In genomic region chr5:137512847-137513794, GRCm38 (mm10) we compare ENCODE assay signal across 7 mouse cellular contexts. TPM values are rescaled to one million over a fixed set of nuclear protein-coding genes. Genes with fewer than 3 reads are reported as not detected.
A peak's percentile ranks its signal among the peaks of the same experiment; 100 is the strongest.
DNase-seq lines count a peak whose midpoint lies in the region; ATAC-seq and TF ChIP-seq lines count a peak whose summit lies in the region.

No protein-coding gene starts in this region.

- no peaks in the 10 kb centered on the region for H3K9me3 ChIP-seq in liver, embryonic 12.5 days (replicated peaks)
- no peaks in the 10 kb centered on the region for H3K9me3 ChIP-seq in forebrain, embryonic 13.5 days (replicated peaks)
- H3K9me3 ChIP-seq in liver, postnatal 0 days (ENCODE audit: low read length), result no peaks in the 10 kb centered on the region

- TF ChIP-seq EP300 in liver, postnatal 0 days (IDR thresholded peaks at IDR 0.05; ENCODE audit: low read depth), result no peak

- H3K79me2 ChIP-seq in liver, adult 2 months (ENCODE audit: control insufficient read depth, insufficient read depth, low read length), result peaks cover 63% of the 10 kb centered on the region

- peak; percentile 73 for TF ChIP-seq CTCF in liver, adult 2 months (IDR thresholded peaks at IDR 0.05; ENCODE audit: low read depth, low read length)
- peak; percentile 51; the same call in 1 of the 2 replicates for TF ChIP-seq CTCF in cerebellum, adult 2 months (IDR thresholded peaks at IDR 0.05; ENCODE audit: borderline replicate concordance, insufficient read depth, low read depth, low read length)
- peak; percentile 72 for TF ChIP-seq CTCF in liver, postnatal 0 days (IDR thresholded peaks at IDR 0.05; ENCODE audit: low read depth)

- no peak overlapping the region for H3K27ac ChIP-seq in liver, adult 2 months (replicated peaks; ENCODE audit: insufficient read depth, low read depth, low read length)
- no peak overlapping the region for H3K27ac ChIP-seq in liver, embryonic 12.5 days
- H3K27ac ChIP-seq in cerebellum, adult 2 months (ENCODE audit: insufficient read depth, low read length), result no peak overlapping the region
- H3K27ac ChIP-seq in forebrain, embryonic 13.5 days, result peak overlapping the region; percentile 7; the same call in 1 of the 2 replicates
- no peak overlapping the region for H3K27ac ChIP-seq in liver, postnatal 0 days (ENCODE audit: low read depth)

- H3K4me3 ChIP-seq in liver, adult 2 months (ENCODE audit: insufficient read depth, low read depth, low read length), result no peak overlapping the region
- H3K4me3 ChIP-seq in liver, embryonic 12.5 days, result no peak overlapping the region
- no peak overlapping the region for H3K4me3 ChIP-seq in cerebellum, adult 2 months (replicated peaks; ENCODE audit: insufficient read depth, low read depth, low read length)
- H3K4me3 ChIP-seq in forebrain, embryonic 13.5 days, result peak overlapping the region; percentile 97
- no peak overlapping the region for H3K4me3 ChIP-seq in liver, postnatal 0 days (ENCODE audit: low read depth, low read length)

- no peak overlapping the region for H3K9ac ChIP-seq in liver, adult 2 months (ENCODE audit: low read depth, low read length)
- no peak overlapping the region for H3K9ac ChIP-seq in liver, embryonic 12.5 days
- H3K9ac ChIP-seq in forebrain, embryonic 13.5 days, result peak overlapping the region; percentile 99
- no peak overlapping the region for H3K9ac ChIP-seq in liver, postnatal 0 days (replicated peaks)

- H3K27me3 ChIP-seq in liver, adult 2 months (ENCODE audit: control insufficient read depth, insufficient read depth, low read length), result no peaks in the 10 kb centered on the region
- H3K27me3 ChIP-seq in liver, embryonic 12.5 days (replicated peaks), result no peaks in the 10 kb centered on the region
- no peaks in the 10 kb centered on the region for H3K27me3 ChIP-seq in cerebellum, adult 2 months (ENCODE audit: control insufficient read depth, insufficient read depth, low read length)
- no peaks in the 10 kb centered on the region for H3K27me3 ChIP-seq in forebrain, embryonic 13.5 days
- H3K27me3 ChIP-seq in liver, postnatal 0 days (ENCODE audit: insufficient read depth, low read length), result no peaks in the 10 kb centered on the region

- no peaks in the 10 kb centered on the region for H3K36me3 ChIP-seq in liver, adult 2 months (ENCODE audit: control insufficient read depth, insufficient read depth, low read length)
- peaks cover 19% of the 10 kb centered on the region for H3K36me3 ChIP-seq in liver, embryonic 12.5 days
- peaks cover 12% of the 10 kb centered on the region for H3K36me3 ChIP-seq in forebrain, embryonic 13.5 days (ENCODE audit: poor library complexity, severe bottlenecking)
- H3K36me3 ChIP-seq in liver, postnatal 0 days (replicated peaks; ENCODE audit: insufficient read depth, low read length), result no peaks in the 10 kb centered on the region; the same call in 1 of the 2 replicates

- 78% methylated on average over 11 of the region's 11 CpGs for WGBS in liver, adult 2 months
- 76% methylated on average over 11 of the region's 11 CpGs for WGBS in liver, embryonic 12.5 days (ENCODE audit: insufficient replicate concordance)
- 64% methylated on average over 11 of the region's 11 CpGs for whole genome bisulfite sequencing in cerebellum, adult 2 months
- 82% methylated on average over 11 of the region's 11 CpGs for WGBS in forebrain, embryonic 13.5 days
- 76% methylated on average over 11 of the region's 11 CpGs for WGBS in liver, postnatal 0 days (ENCODE audit: insufficient replicate concordance)

- peaks cover 15% of the 10 kb centered on the region for H3K4me1 ChIP-seq in liver, adult 2 months (ENCODE audit: control insufficient read depth, insufficient read depth, low read length)
- peaks cover 57% of the 10 kb centered on the region for H3K4me1 ChIP-seq in liver, embryonic 12.5 days
- H3K4me1 ChIP-seq in cerebellum, adult 2 months (ENCODE audit: control insufficient read depth, insufficient read depth, low read length), result peaks cover 12% of the 10 kb centered on the region
- H3K4me1 ChIP-seq in forebrain, embryonic 13.5 days, result peaks cover 50% of the 10 kb centered on the region
- peaks cover 13% of the 10 kb centered on the region for H3K4me1 ChIP-seq in liver, postnatal 0 days (ENCODE audit: insufficient read depth)

- no peak overlapping the region for H3K4me2 ChIP-seq in liver, embryonic 12.5 days
- peak overlapping the region; percentile 93 for H3K4me2 ChIP-seq in forebrain, embryonic 13.5 days
- no peak overlapping the region for H3K4me2 ChIP-seq in liver, postnatal 0 days (ENCODE audit: low read depth, low read length)

- no peak for DNase-seq in liver, adult 2 months (ENCODE audit: extremely low read depth, low read depth, low spot score)
- peak; percentile 14 to 24 for DNase-seq in cerebellum, adult 2 months
- DNase-seq in liver, postnatal 0 days, result no peak
- DNase-seq in testis, postnatal 10 days (ENCODE audit: low spot score), result peak; percentile 72
- no peak for DNase-seq in layer of hippocampus, postnatal 14 days (ENCODE audit: low spot score in 2 of 2)

- no peak for TF ChIP-seq POLR2A in liver, adult 2 months (IDR thresholded peaks at IDR 0.05; ENCODE audit: extremely low read depth, insufficient read depth, low read length)
- TF ChIP-seq POLR2A in cerebellum, adult 2 months (IDR thresholded peaks at IDR 0.05; ENCODE audit: borderline replicate concordance, insufficient read depth, low read length), result no peak

- no peak for ATAC-seq in liver, embryonic 12.5 days
- ATAC-seq in forebrain, embryonic 13.5 days, result peak; percentile 16; the same call in 1 of the 2 replicates
- ATAC-seq in liver, postnatal 0 days, result no peak

RNA-seq across cellular contexts. Expression of gene Gigyf1, which starts 5.2 kb away (rescaled TPM):
- total RNA-seq in liver, adult 2 months (2014; rRNA removed), result 2.7 and 4.2 TPM in 2 replicates
- polyA plus RNA-seq in liver, adult 2 months (2012; rRNA removed), result 9.3 and 14.0 TPM in 2 replicates
- polyA plus RNA-seq in liver, embryonic 12.5 days (2016; fragmentation: Nextera tagmentation; extraction: Ambion mirVana), result 5.6 and 6.0 TPM in 2 replicates
- 59.8 and 61.2 TPM in 2 replicates for polyA plus RNA-seq in cerebellum, adult 2 months (2012; rRNA removed)
- 16.1 and 17.5 TPM in 2 replicates for polyA plus RNA-seq in forebrain, embryonic 13.5 days (2015; fragmentation: Nextera tagmentation; extraction: Ambion mirVana)
- 2.8 and 4.0 TPM in 2 replicates for polyA plus RNA-seq in liver, postnatal 0 days (2015; fragmentation: Nextera tagmentation; extraction: Ambion mirVana)
- total RNA-seq in layer of hippocampus, postnatal 14 days (2021), result 10 to 100 TPM; 40.5 to 48.8 TPM

RNA-seq across cellular contexts. Expression of gene Pop7, which starts 10.8 kb away (rescaled TPM):
- 5.9 and 8.0 TPM in 2 replicates for total RNA-seq in liver, adult 2 months (2014; rRNA removed)
- 15.4 and 17.8 TPM in 2 replicates for polyA plus RNA-seq in liver, adult 2 months (2012; rRNA removed)
- 48.4 and 55.3 TPM in 2 replicates for polyA plus RNA-seq in liver, embryonic 12.5 days (2016; fragmentation: Nextera tagmentation; extraction: Ambion mirVana)
- 54.8 and 55.3 TPM in 2 replicates for polyA plus RNA-seq in cerebellum, adult 2 months (2012; rRNA removed)
- polyA plus RNA-seq in forebrain, embryonic 13.5 days (2015; fragmentation: Nextera tagmentation; extraction: Ambion mirVana), result 75.6 and 82.9 TPM in 2 replicates
- 27.5 and 27.7 TPM in 2 replicates for polyA plus RNA-seq in liver, postnatal 0 days (2015; fragmentation: Nextera tagmentation; extraction: Ambion mirVana)
- total RNA-seq in layer of hippocampus, postnatal 14 days (2021), result 10 to 100 TPM; 32.9 to 37.1 TPM

RNA-seq across cellular contexts. Expression of gene Epo, which starts 19.9 kb away (rescaled TPM):
- not detected in 2 replicates for total RNA-seq in liver, adult 2 months (2014; rRNA removed)
- not detected in 2 replicates for polyA plus RNA-seq in liver, adult 2 months (2012; rRNA removed)
- polyA plus RNA-seq in liver, embryonic 12.5 days (2016; fragmentation: Nextera tagmentation; extraction: Ambion mirVana), result 1.7 and 2.3 TPM in 2 replicates
- not detected in 2 replicates for polyA plus RNA-seq in cerebellum, adult 2 months (2012; rRNA removed)
- 0.35 TPM in 1 of 2 replicates, not detected in the other for polyA plus RNA-seq in forebrain, embryonic 13.5 days (2015; fragmentation: Nextera tagmentation; extraction: Ambion mirVana)
- polyA plus RNA-seq in liver, postnatal 0 days (2015; fragmentation: Nextera tagmentation; extraction: Ambion mirVana), result 0.13 and 0.26 TPM in 2 replicates
- not detected for total RNA-seq in layer of hippocampus, postnatal 14 days (2021)

RNA-seq across cellular contexts. Expression of gene Gnb2, which starts 20.2 kb away (rescaled TPM):
- total RNA-seq in liver, adult 2 months (2014; rRNA removed), result 87.2 and 134 TPM in 2 replicates
- polyA plus RNA-seq in liver, adult 2 months (2012; rRNA removed), result 332 and 431 TPM in 2 replicates
- polyA plus RNA-seq in liver, embryonic 12.5 days (2016; fragmentation: Nextera tagmentation; extraction: Ambion mirVana), result 215 and 221 TPM in 2 replicates
- 410 and 442 TPM in 2 replicates for polyA plus RNA-seq in cerebellum, adult 2 months (2012; rRNA removed)
- 483 and 508 TPM in 2 replicates for polyA plus RNA-seq in forebrain, embryonic 13.5 days (2015; fragmentation: Nextera tagmentation; extraction: Ambion mirVana)
- polyA plus RNA-seq in liver, postnatal 0 days (2015; fragmentation: Nextera tagmentation; extraction: Ambion mirVana), result 165 and 177 TPM in 2 replicates
- 100 to 1,000 TPM; 704 to 770 TPM for total RNA-seq in layer of hippocampus, postnatal 14 days (2021)

RNA-seq across cellular contexts. Expression of gene Zan, which starts 36.3 kb away (rescaled TPM):
- total RNA-seq in liver, adult 2 months (2014; rRNA removed), result under 0.01 TPM in 1 of 2 replicates, not detected in the other
- polyA plus RNA-seq in liver, adult 2 months (2012; rRNA removed), result 0.02 TPM in 1 of 2 replicates, not detected in the other
- polyA plus RNA-seq in liver, embryonic 12.5 days (2016; fragmentation: Nextera tagmentation; extraction: Ambion mirVana), result 0.29 and 0.31 TPM in 2 replicates
- polyA plus RNA-seq in cerebellum, adult 2 months (2012; rRNA removed), result 0.21 and 0.31 TPM in 2 replicates
- 0.08 and 0.12 TPM in 2 replicates for polyA plus RNA-seq in forebrain, embryonic 13.5 days (2015; fragmentation: Nextera tagmentation; extraction: Ambion mirVana)
- polyA plus RNA-seq in liver, postnatal 0 days (2015; fragmentation: Nextera tagmentation; extraction: Ambion mirVana), result 0.01 and 0.06 TPM in 2 replicates
- total RNA-seq in layer of hippocampus, postnatal 14 days (2021), result under 1 TPM; 0.21 to 0.57 TPM

Comparison
In these comparisons a context has a peak if more than half of its experiments do, and no peak if none do; other contexts are left out.
1. DNase-seq: peak in cerebellum, adult 2 months (2 of 2) and testis, postnatal 10 days (single experiment); none in liver, adult 2 months (single experiment), liver, postnatal 0 days (single experiment) and layer of hippocampus, postnatal 14 days (0 of 2).
2. Peak in every context shown above with its lines, with median percentiles within 50 percentile points of each other: CTCF ChIP-seq.